Comparison of ENCODE assay signal across 18 mouse cellular contexts in genomic region chr8:113891376-113891775, GRCm38 (mm10). TPM values are rescaled to one million over a fixed set of nuclear protein-coding genes. Genes with fewer than 3 reads are reported as not detected.
A peak's percentile ranks its signal among the peaks of the same experiment; 100 is the strongest.
DNase-seq lines count a peak whose midpoint lies in the region; ATAC-seq lines count a peak whose summit lies in the region.
"Had no signal": no experiment of that assay in that cellular context is flagged by ENCODE, and none has a peak within 500 bp of the region (broad histone marks: within the 10 kb centered on the region; RNA-seq: fewer than 3 reads in every experiment).

No protein-coding gene starts in this region.

- H3K9ac ChIP-seq in hindbrain, embryonic 13.5 days, result no peak overlapping the region
- H3K9ac ChIP-seq: embryonic facial prominence, embryonic 12.5 days; forebrain, embryonic 15.5 days; heart, embryonic 13.5 days; hindbrain, embryonic 14.5 days; intestine, embryonic 15.5 days had no signal

- peak; percentile 40 for DNase-seq in heart, adult 8-10 months (ENCODE audit: low spot score)
- no peak for DNase-seq in heart, postnatal 25 days (ENCODE audit: low spot score)
- DNase-seq in heart, postnatal 14 days, result peak; percentile 8
- no peak for DNase-seq in thymus, adult 18-20 months
- DNase-seq: adrenal gland, postnatal 10 days; cerebellum, adult 11-12 months; cerebellum, adult 9-10 months; cerebellum, postnatal 25 days; kidney, adult 18-20 months had no signal

- H3K4me3 ChIP-seq in brown adipose tissue, adult 24 weeks (ENCODE audit: insufficient read depth, low read depth, low read length), result no peak overlapping the region
- H3K4me3 ChIP-seq in hindbrain, embryonic 13.5 days, result no peak overlapping the region
- H3K4me3 ChIP-seq: embryonic facial prominence, embryonic 12.5 days; forebrain, embryonic 15.5 days; heart, embryonic 13.5 days; intestine, embryonic 15.5 days had no signal

- no peak overlapping the region for H3K4me2 ChIP-seq in hindbrain, embryonic 13.5 days
- H3K4me2 ChIP-seq: embryonic facial prominence, embryonic 12.5 days; forebrain, embryonic 15.5 days; heart, embryonic 13.5 days; hindbrain, embryonic 14.5 days; intestine, embryonic 15.5 days had no signal

- no peaks in the 10 kb centered on the region for H3K27me3 ChIP-seq in hindbrain, embryonic 13.5 days
- H3K27me3 ChIP-seq: CH12.LX; embryonic facial prominence, embryonic 12.5 days; forebrain, embryonic 15.5 days; heart, embryonic 13.5 days; intestine, embryonic 15.5 days had no signal

- H3K27ac ChIP-seq in brown adipose tissue, adult 24 weeks (replicated peaks; ENCODE audit: low read depth, low read length), result peak overlapping the region; percentile 14; the same call in 1 of the 2 replicates
- no peak overlapping the region for H3K27ac ChIP-seq in hindbrain, embryonic 13.5 days
- H3K27ac ChIP-seq: embryonic facial prominence, embryonic 12.5 days; forebrain, embryonic 15.5 days; heart, embryonic 13.5 days; hindbrain, embryonic 14.5 days; intestine, embryonic 15.5 days had no signal

- no peak for ATAC-seq in hindbrain, embryonic 13.5 days (ENCODE audit: low FRiP score)
- ATAC-seq: forebrain, embryonic 15.5 days; intestine, embryonic 15.5 days had no signal

- H3K9me3 ChIP-seq in hindbrain, embryonic 13.5 days, result no peaks in the 10 kb centered on the region
- H3K9me3 ChIP-seq: embryonic facial prominence, embryonic 12.5 days; forebrain, embryonic 15.5 days; heart, embryonic 13.5 days; intestine, embryonic 15.5 days had no signal

- no peaks in the 10 kb centered on the region for H3K36me3 ChIP-seq in hindbrain, embryonic 13.5 days
- H3K36me3 ChIP-seq: embryonic facial prominence, embryonic 12.5 days; forebrain, embryonic 15.5 days; heart, embryonic 13.5 days; intestine, embryonic 15.5 days had no signal

- H3K4me1 ChIP-seq in brown adipose tissue, adult 24 weeks (ENCODE audit: control insufficient read depth, insufficient read depth, insufficient read length, low read length), result peaks cover 8% of the 10 kb centered on the region
- no peaks in the 10 kb centered on the region for H3K4me1 ChIP-seq in hindbrain, embryonic 13.5 days (replicated peaks)
- H3K4me1 ChIP-seq: embryonic facial prominence, embryonic 12.5 days; forebrain, embryonic 15.5 days; heart, embryonic 13.5 days; intestine, embryonic 15.5 days had no signal

- WGBS in hindbrain, embryonic 13.5 days, result 45% methylated on average over 3 of the region's 3 CpGs

- intact Hi-C loops in heart, postnatal 25 days (cut with DNase I), result no loop called here
- intact Hi-C loops in heart, postnatal 14 days (cut with DNase I), result no loop called here

RNA-seq across cellular contexts. Expression of gene Adamts18, which starts 42.8 kb away (rescaled TPM):
- total RNA-seq in heart, adult 8-10 months (2022), result not detected
- total RNA-seq in heart, postnatal 25 days (2021), result not detected
- not detected in 2 replicates for polyA plus RNA-seq in brown adipose tissue, adult 24 weeks (2012; ENCODE audit: insufficient read depth, insufficient read length, missing spikeins)
- under 1 TPM in 1 of 2 experiments, not detected in 1; 0.05 TPM for total RNA-seq in heart, postnatal 14 days (2021)
- polyA plus RNA-seq in hindbrain, embryonic 13.5 days (2015; fragmentation: Nextera tagmentation; extraction: Ambion mirVana), result 1.5 and 1.7 TPM in 2 replicates
- total RNA-seq: CH12.LX; hematopoietic stem cell, adult 5-6 weeks had no signal

Comparison
In these comparisons a context has a peak if more than half of its experiments do, and no peak if none do; other contexts are left out.
1. DNase-seq: peak in heart, adult 8-10 months (single experiment) and heart, postnatal 14 days (2 of 2); none in heart, postnatal 25 days (single experiment) and thymus, adult 18-20 months (0 of 2).